Mouse (Mus musculus): ENCODE results near the gene Bbs1.
"Not testable (repeated sequence)": the region's sequence is repeated elsewhere in the genome, so short reads cannot be mapped to it uniquely, and the experiment has no call there.

Bbs1 gene

DNA sequence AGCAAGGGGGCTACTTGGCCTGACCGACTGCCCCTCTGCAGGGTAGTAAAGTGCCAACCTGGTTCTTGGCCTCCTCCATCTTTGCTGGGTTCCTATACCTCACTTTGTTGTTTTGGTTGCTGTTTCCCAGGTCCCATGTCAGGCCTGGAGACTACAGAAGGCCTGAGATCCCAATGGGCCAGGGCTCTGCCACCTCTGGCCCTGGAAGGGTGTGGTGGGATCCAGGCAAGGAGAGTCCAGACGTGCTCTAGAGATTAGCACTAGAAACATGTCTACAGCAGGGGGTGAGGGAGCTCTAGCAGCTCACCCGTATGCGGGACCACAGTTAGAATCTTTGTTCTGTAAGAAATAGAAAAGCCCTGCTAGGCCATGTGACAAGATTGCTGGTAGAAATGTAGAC, 22.5 kb downstream of the Bbs1 start:
- DNase-seq (ENCODE audit: low read depth): no peak

DNA sequence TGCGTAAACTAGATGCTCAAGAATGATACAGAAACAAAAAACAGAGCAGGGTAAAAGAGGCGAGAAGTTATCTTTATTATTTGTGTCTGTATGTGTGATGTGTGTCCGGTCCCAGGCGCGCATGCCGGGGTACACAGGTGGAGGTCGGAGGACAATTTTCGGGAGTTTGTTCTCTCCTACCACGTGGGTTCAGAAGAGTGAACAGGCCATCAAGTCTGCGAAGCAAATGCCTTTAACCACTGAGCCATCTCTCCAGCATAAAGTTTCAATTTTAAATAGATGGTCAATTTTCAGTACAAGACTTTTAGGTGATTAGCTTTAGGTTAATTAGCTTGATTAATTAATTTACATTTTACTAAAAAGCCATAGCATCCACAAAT, 27.1 kb downstream of the Bbs1 start:
- no peak for DNase-seq (ENCODE audit: low read depth)

DNA sequence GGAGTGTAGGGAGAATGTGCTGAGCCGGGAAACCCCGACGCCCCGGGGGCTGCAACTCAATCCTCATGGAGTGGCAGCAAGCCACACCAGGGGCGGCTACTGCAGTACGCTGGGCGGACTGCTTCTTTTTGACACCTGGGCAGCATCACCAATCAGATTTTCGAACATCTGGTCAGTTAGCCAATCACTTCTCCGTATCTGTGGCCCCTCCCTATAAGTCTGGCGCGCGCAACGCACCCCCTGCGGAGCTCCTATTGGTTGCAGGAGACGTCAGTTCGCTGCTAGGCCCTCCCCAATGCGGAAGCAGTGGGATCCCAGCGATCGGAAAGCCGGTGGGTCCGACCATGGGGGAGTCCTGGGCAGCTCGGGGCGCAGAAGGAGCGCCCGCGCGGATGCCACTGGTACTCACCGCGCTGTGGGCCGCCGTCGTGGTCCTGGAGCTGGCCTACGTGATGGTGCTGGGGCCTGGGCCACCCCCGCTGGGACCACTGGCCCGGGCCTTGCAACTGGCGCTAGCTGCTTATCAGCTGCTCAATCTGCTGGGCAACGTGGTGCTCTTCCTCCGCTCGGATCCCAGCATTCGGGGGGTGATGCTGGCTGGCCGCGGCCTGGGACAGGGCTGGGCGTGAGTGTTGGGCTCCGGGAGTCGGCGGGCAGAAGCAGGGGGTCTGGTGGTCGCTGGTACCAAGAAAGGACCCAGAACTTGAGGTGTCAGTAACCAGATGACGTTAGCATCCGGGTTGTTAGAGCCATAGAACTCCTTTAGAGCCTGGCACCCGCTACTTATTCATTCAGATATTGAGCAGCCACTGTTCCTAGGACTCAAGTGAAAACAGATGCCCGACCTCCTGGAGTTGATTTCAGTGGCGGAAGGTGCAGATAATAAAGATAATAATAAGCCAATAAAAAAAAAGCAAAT, 27.8 kb downstream of the Bbs1 start, which contains the start of gene Zdhhc24:
Gene Zdhhc24, plus strand, starts transcription at position 264 of the 919 bp plus-strand sequence.
- peak; percentile 93 for DNase-seq (ENCODE audit: low read depth)

DNA sequence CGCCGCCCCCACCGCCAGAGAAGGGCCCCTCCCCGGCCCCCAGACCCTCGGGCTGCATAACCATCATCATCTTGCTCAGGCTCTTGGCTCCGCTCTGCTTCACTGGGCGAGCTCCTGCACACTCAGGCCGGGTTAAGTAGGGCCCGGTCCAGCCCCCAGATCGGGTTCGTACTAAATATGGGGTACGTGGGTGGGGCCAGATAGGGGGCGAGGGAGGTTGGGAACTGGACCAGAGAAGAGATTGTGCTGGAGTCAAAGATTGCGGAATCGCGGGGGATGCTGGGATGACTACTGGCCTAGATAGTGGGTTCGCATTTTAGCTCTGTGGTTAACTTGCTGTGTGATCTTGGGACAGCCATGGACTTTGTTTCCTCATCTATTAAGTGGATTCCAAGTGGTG, 28.6 kb downstream of the Bbs1 start, which contains the start of gene Actn3:
Gene Actn3, minus strand, starts transcription at position 125 of the 400 bp plus-strand sequence.
- DNase-seq (ENCODE audit: low read depth): no peak

DNA sequence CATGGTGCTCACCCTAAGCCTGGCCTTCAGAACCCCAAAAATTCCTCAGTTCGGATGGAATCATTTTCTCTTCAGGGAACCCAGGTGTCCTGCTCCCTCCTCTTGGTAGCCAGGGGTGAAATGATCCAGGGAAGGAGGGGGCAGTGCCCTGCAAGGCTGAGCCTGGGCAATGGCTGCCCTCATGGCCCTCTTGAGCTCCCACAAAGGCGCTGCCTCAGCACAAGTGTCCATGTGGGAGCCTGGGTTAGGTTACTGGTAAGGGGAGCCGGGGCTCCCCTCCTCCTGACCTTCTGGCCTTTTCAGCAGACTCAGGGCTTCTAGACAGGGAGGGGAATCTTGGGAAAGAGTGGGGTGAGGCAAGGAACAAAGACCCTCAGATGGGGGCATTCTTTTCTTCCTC, 29.7 kb downstream of the Bbs1 start:
- DNase-seq (ENCODE audit: low read depth): no peak

DNA sequence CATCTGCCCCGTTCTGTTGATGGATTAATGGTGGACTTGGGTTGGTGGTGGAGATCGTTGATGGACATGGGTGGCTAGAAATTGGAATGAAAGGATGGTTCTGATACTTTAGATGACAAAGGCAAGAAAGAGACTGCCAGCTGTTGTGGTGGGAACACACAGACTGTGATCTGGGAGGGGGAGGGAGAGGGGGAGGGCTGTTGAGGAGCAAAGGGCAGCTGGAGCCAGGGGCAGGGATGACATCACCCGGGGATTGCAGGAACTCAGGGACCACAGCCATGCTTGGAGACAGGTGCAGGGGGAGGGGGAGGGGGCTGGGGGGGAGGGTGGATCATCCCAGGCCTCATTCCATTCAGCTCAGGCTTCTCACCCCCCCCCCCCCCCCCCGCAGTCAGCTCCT, 30.2 kb downstream of the Bbs1 start:
- DNase-seq (ENCODE audit: low read depth): no peak

DNA sequence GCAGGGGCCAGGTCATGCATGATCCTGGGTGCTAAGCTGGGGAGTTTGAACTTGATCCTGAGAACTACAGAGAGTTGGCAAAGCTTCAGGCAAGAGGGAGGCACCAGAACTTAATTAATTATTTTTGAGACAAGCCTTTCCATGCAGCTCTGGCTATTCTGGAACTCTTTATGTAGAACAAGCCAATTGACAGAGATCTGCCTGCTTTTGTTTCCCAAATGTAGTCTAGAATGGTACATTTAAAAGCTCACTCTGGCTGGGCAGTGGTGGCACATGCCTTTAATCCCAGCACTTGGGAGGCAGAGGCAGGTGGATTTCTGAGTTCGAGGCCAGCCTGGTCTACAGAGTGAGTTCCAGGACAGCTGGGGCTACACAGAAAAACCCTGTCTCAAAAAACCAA, 31.8 kb downstream of the Bbs1 start:
- not testable (repeated sequence) for DNase-seq (ENCODE audit: low read depth)

DNA sequence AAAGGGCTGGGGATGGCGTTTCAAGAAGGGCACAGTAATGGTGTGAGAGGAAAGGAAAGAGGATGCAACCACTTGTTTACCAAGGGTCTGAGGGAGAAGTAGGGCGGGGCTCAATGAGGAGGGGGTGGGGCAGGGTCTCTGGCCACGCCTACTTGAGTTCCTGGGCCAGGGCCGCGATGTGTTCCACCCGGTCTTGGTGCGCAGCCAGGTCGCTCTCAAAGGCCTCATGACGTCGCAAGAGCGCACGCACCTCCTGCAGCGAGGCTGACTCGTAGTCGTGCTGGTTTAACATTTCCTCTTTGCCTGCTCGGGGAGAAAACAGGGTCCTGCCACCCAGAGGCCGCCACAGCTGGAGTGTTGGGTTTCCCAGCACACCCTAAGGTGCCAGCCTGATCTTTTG, 41.3 kb downstream of the Bbs1 start:
- no peak for DNase-seq (ENCODE audit: low read depth)

DNA sequence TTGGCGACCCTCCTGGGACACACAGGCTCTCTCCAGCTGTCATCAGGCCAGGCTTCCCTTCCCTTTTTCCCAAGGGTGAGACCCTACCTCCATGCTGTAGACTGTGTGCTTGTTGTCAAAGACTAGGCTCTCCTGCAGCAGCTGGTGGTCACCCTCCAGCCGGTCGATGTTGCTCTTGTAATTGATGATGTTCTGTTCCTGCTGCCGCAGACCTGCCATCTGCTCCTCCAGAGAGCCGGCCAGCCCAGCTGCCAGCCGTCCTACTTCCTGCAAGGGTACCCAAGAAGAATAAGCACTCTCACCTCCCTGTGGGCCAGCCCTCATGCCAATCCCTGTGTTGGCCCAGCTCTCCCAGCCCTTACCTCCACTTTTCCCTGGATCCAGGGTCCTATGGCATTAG, 43.4 kb downstream of the Bbs1 start:
- DNase-seq (ENCODE audit: low read depth): no peak

DNA sequence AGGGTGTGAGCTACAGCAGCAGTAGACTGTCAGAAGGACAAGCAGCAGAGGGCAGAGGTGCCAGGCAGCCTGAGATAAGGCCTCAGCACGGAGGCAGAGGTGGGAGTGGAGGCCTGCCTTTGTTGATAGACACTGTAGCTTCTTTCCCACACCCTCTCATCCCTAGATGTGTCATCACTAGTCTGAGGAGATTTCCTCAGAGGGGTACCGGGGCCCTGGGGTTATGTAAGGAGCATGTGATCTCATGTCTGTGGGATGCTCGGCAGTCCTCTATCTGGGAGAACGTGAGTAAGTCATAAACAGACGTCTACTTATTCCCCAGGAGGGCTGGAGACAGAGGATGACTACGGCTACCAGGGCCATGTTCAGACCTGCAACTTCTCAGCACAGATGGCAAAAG, 47.3 kb downstream of the Bbs1 start:
- no peak for DNase-seq (ENCODE audit: low read depth)

DNA sequence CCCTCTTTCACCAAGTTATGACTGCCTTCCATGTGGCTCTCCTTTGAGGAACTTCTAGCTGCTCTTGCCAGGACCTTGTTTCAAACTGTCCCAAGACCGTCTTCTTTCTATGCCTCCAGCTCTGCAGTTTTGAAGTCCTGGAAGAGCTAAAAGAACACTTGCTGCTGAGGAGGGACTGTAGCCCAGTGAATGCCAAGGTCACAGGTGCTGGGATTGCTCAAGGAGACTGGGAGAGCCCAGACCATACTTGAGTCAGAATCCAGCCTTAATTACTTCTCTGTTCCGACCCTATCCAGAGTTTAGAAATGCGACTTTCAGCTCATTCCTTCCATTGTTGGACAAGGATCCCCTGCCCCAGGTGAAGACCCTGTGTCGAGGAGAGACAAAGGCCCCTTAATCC, 50.5 kb downstream of the Bbs1 start:
- no peak for DNase-seq (ENCODE audit: low read depth)

DNA sequence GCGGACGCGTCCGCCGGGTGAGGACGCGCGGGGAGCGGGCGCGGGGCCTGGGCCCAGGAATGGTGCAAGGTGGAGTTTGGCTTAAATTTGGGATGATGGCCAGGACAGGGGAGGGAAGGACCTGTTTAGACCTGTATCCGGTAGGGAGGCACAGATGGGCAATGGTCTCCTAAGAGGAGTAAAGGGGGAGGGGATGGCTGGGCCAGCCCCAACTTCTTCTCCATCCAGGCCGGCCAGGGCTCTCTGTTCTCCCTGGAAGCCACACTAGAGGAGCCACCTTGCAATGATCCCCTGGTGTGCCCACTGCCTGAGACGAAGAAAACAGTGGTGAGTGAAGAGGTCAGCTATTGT, 51.0 kb downstream of the Bbs1 start:
- DNase-seq (ENCODE audit: low read depth): no peak

DNA sequence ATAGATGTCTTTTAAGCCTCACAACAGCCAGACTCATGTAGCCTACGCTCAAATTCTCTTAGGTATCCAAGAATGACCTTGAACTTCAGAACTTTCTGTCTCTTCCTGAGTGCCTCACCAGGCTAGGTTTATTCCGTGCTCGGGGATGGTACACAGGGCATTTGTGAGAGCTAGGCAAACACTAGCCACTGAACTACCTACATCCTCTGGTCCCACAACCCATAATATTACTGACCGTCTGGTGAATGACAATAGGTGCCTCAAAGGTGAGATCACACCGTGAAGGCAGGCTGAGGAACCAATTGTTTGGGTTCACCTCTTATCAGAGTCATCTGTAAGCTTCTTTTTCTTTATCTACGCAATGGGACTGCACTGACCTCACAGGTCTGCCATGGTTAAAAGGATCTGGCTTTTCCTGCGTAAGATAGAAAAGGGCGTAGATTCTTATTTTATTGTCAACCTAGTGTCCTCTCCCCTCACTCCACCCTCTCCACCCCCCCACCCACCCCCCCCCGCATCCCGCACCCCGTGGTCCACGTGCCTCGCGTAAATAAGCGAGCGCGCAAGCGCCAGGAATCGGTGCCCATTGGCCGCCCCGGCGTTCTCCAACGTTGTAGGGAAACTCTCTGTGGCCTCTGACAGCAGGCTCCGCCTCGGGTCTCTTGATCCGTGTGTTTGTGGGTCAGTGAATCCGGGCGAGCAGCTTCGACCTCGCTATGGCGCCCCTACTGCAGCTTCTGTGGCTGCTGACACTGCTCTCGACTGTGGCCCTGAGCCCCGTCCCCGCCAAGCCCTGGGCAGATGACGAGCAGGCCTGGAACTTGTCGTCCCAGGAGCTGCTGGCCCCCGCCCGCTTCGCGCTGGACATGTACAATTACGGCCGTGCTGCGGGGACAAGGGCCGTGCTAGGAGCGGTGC, 51.6 kb downstream of the Bbs1 start, which contains the start of gene Ctsf:
Gene Ctsf, plus strand, starts transcription at position 579 of the 918 bp plus-strand sequence.
- DNase-seq (ENCODE audit: low read depth): no peak

DNA sequence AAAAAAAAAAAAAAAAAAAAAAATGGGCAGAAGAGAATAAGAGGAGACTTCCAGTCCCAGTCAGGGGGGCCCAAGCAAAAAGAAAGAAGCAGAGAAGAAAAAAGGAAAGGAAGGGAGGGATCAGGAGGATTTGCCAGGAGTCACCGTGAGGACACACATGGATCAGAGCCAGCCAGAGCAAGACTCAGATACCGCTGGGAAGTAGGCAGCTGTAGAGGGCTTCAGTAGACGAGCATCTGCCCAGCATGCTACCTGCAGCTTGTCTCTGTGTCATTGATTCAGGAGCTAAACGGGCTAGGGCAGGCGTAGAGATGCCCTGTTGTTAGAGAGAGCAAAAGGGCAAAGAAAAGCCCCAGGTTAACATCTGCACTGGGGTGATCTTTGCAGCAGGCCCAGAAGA, 56.1 kb downstream of the Bbs1 start:
- DNase-seq (ENCODE audit: low read depth): no peak

DNA sequence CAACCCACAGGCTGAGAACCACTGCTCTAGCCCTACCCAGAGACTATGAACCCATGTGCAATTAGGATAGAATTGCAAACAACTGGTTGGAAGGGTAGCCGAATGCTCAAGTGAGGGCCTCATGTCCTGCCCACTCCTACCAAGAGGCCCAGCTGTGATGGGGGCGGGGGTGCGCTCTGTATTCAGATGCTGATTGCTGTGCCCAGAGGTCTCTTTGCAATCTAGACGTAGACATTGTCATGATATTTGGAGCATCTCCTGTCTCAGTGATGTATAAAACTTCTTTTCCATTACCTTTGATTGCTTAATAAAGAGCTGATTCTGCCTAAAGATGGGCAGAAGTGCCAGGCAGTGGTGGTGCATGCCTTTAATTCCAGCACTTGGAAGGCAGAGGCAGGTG, 56.6 kb downstream of the Bbs1 start:
- DNase-seq (ENCODE audit: low read depth): no peak

DNA sequence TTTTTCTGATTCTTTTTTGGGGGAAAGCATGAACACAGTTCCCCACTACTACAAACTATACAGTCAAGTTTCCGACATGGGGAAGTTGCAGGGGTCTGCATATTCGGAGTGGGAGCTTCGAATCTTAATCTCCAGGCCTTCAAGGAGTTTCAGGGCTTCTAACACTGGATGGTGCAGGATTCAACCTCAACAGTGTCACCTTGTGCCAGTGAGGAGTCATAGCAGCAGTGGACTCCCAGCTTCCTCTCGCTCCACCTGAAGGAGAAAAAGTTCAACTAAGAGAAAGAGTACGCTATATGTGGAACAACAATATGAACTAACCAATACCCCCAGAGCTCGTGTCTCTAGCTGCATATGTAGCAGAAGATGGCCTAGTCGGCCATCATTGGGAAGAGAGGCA, 58.9 kb downstream of the Bbs1 start:
- no peak for DNase-seq (ENCODE audit: low read depth)

DNA sequence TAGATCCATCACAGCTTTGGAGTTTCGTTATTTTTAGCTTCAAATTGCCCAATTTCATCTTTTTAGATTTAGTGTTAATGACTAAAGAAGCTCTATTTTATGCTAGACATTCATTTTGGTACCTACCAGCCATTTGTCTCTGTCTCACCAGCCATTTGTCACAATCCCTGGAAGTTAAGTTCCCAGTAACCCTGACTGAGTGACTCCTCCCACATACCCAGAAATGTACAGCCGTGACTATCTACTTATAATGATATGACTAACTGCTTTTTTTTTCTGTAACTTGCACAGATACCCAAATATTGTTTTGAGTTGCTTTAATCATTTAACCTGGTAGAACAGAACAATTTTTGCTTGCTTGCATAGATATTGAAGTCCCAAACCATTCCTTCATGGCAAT, 60.6 kb downstream of the Bbs1 start:
- no peak for DNase-seq (ENCODE audit: low read depth)

DNA sequence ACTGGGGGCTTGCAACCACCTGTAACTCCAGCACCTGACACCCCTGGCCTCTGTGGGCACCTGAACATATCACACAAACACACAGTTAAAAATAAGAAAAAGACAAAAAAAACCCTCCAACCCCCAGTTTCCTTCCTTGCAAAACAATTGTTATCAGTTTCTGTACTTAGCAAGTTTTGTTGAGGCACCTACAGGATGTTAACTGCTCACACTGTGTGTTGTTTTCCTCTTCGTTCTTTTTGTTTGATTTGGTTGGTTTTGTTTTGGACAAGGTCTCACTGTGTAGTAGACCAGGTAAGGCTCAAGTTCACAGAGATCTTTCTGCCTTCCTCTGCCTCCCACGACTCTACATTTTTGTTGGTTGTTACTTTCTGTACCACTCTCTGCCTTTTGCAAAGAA, 63.8 kb downstream of the Bbs1 start:
- no peak for DNase-seq (ENCODE audit: low read depth)

DNA sequence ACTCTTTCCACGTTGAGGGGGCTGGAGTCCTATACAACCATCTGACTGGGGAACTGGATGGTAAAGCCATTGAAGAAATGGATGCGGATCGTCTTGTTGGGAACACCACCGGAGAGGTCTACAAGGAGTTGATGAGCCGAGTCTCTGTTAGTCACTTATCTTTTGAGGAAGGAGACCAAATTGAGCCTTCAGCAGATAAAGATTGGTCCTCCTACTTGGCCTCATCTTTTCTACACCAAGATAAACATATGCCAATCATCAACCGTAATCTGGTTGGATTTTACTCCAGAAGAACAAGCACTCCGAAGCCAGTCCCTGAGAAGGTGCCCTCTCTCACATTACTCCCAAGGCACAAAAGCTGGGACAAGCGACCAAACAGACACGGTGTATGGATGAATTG, 65.6 kb downstream of the Bbs1 start:
- DNase-seq (ENCODE audit: low read depth): no peak

DNA sequence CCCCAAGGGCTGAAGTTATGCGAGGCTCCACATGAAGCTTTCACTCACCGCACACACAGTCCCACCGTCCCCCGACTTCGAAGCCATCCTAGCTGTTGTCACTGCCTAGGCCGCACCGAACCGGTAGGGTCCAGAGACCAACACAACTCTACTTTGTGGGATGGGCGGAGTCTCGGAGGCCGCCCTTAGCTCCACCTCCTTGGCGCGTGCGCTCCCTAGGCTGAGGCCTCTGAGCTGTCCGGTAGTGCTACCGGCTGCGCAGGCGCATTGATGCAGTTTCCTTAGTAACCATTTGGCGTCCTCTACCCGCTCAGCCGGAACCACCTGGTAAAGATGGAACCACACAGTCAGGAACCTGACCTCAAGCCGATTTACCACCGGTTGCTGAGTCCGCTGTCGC, 67.3 kb downstream of the Bbs1 start, which contains the start of the genes Ccs and Ccdc87:
Gene Ccs, minus strand, starts transcription at position 184 of the 400 bp plus-strand sequence.
Gene Ccdc87, plus strand, starts transcription at position 218 of the 400 bp plus-strand sequence.
- DNase-seq (ENCODE audit: low read depth): peak; percentile 95

DNA sequence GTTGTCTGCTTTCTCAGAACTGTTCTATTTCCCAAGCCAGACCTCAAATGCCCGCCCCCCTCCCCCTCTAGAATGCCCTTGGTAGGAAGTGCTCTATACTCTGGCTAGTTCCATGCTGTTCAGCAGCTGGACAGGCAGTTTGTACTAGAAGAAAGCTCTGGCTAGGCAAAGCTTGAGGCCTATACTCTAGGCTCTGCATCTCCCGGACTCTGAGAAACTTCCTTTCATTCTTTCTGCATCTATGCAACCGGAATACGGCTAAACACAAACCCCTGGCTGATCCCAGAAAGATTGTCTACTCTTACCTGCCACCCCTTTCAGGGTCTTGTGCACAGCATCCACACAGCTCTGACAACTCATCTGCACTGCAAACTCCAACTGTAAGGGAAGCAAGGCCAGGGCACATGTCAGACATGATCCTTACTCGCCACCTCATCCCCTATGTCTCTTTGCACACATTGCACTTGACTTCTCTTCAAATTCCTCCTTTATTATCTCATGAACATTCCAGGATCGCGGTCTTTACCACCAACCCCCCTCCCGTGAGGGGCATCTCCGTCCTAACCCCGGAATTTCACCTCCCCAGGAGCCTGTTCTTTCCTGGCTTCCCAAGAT, 67.8 kb downstream of the Bbs1 start:
- DNase-seq (ENCODE audit: low read depth): no peak

DNA sequence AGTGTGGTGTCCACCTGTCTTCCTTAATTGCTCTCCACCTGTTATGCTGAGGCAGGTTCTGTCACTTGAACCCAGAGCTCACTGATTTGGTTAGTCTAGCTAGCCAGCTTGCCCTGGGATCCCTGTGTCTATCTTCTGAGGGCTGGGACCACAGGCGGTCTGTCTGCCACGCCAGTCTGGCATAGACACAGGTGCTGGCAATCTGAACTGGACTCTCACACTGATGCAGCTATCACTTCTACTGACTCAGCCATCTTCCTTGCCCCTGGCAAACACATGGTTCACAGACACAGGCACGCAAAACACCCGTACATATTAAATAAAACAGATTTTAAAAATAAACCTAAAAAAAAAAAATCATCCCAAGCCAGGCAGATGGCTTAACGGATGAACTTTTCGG, 69.4 kb downstream of the Bbs1 start:
- no peak for DNase-seq (ENCODE audit: low read depth)
